ENCODE assay signal across 8 mouse cellular contexts in genomic region chr6:83830941-83831605, GRCm38 (mm10). TPM values are rescaled to one million over a fixed set of nuclear protein-coding genes. Genes with fewer than 3 reads are reported as not detected.
A peak's percentile ranks its signal among the peaks of the same experiment; 100 is the strongest.
DNase-seq lines count a peak whose midpoint lies in the region; ATAC-seq and TF ChIP-seq lines count a peak whose summit lies in the region.

No protein-coding gene starts in this region.

- TF ChIP-seq POLR2A in embryonic fibroblast, embryonic 13.5 days (IDR thresholded peaks at IDR 0.05; ENCODE audit: low read depth, low read length) = no peak

- no peaks in the 10 kb centered on the region for H3K36me3 ChIP-seq in midbrain, embryonic 15.5 days (replicated peaks)

- WGBS in midbrain, embryonic 15.5 days = under 1% methylated on average over 35 of the region's 35 CpGs

- no peak overlapping the region for H3K27ac ChIP-seq in embryonic fibroblast, embryonic 13.5 days (ENCODE audit: insufficient read depth, low read length)
- H3K27ac ChIP-seq in midbrain, embryonic 15.5 days = peak overlapping the region; percentile 91

- peak; percentile 84; the same call in 1 of the 2 replicates for ATAC-seq in midbrain, embryonic 15.5 days (replicated peaks)

- peak overlapping the region; percentile 65 for H3K4me3 ChIP-seq in embryonic fibroblast, embryonic 13.5 days (ENCODE audit: insufficient read depth, low read length)
- peak overlapping the region; percentile 70 for H3K4me3 ChIP-seq in midbrain, embryonic 15.5 days

- no peak for TF ChIP-seq CTCF in embryonic fibroblast, embryonic 13.5 days (IDR thresholded peaks at IDR 0.05; ENCODE audit: borderline replicate concordance, insufficient read depth, low read length)

- peak overlapping the region; percentile 85 for H3K4me2 ChIP-seq in midbrain, embryonic 15.5 days

- H3K27me3 ChIP-seq in midbrain, embryonic 15.5 days (replicated peaks) = no peaks in the 10 kb centered on the region

- DNase-seq in left cerebral cortex, postnatal 14 days (ENCODE audit: low spot score in 2 of 2) = peak; percentile 22
- no peak for DNase-seq in left cerebral cortex, postnatal 36 days (ENCODE audit: low spot score in 2 of 2)
- peak; percentile 28 for DNase-seq in MEL-GATA-1-ER (ENCODE audit: extremely low read depth, low read depth)
- DNase-seq in hindlimb bud, embryonic 11.5 days (ENCODE audit: extremely low spot score, low read depth, low spot score) = peak; percentile 39
- no peak for DNase-seq in cerebellum, postnatal 4 days (ENCODE audit: low spot score in 2 of 2)
- no peak for DNase-seq in Muller cell, postnatal 12 days (ENCODE audit: inconsistent ontology term)

- H3K9me3 ChIP-seq in midbrain, embryonic 15.5 days = no peaks in the 10 kb centered on the region

- intact Hi-C loops in left cerebral cortex, postnatal 14 days (cut with DNase I) = no loop called here
- intact Hi-C loops in left cerebral cortex, postnatal 36 days (cut with DNase I) = no loop called here

- H3K9ac ChIP-seq in midbrain, embryonic 15.5 days = peak overlapping the region; percentile 81

- no peaks in the 10 kb centered on the region for H3K4me1 ChIP-seq in embryonic fibroblast, embryonic 13.5 days (ENCODE audit: control insufficient read depth, insufficient read depth, low read length)
- H3K4me1 ChIP-seq in midbrain, embryonic 15.5 days = peaks cover 16% of the 10 kb centered on the region

RNA-seq across cellular contexts. Expression of gene Paip2b, which starts 0.5 kb away (rescaled TPM):
- 10 to 100 TPM; 49.1 to 51.0 TPM for total RNA-seq in left cerebral cortex, postnatal 14 days (2021)
- total RNA-seq in left cerebral cortex, postnatal 36 days (2021) = 10 to 100 TPM; 55.0 to 56.6 TPM
- polyA plus RNA-seq in embryonic fibroblast, embryonic 13.5 days (2011; ENCODE audit: insufficient read length, low read depth, missing spikeins) = 23.4 and 26.1 TPM in 2 replicates
- 26.3 and 28.4 TPM in 2 replicates for polyA plus RNA-seq in midbrain, embryonic 15.5 days (2015; fragmentation: Nextera tagmentation; extraction: Ambion mirVana)

RNA-seq across cellular contexts. Expression of gene Zfp638, which starts 35.8 kb away (rescaled TPM):
- 100 to 1,000 TPM; 112 to 116 TPM for total RNA-seq in left cerebral cortex, postnatal 14 days (2021)
- 100 to 1,000 TPM; 114 to 154 TPM for total RNA-seq in left cerebral cortex, postnatal 36 days (2021)
- 99.5 and 124 TPM in 2 replicates for polyA plus RNA-seq in embryonic fibroblast, embryonic 13.5 days (2011; ENCODE audit: insufficient read length, low read depth, missing spikeins)
- 70.5 and 76.5 TPM in 2 replicates for polyA plus RNA-seq in midbrain, embryonic 15.5 days (2015; fragmentation: Nextera tagmentation; extraction: Ambion mirVana)

RNA-seq across cellular contexts. Expression of gene Nagk, which starts 36.3 kb away (rescaled TPM):
- 10 to 100 TPM; 53.0 to 55.7 TPM for total RNA-seq in left cerebral cortex, postnatal 14 days (2021)
- total RNA-seq in left cerebral cortex, postnatal 36 days (2021) = 10 to 100 TPM; 48.4 to 50.1 TPM
- polyA plus RNA-seq in embryonic fibroblast, embryonic 13.5 days (2011; ENCODE audit: insufficient read length, low read depth, missing spikeins) = 61.8 and 65.6 TPM in 2 replicates
- 120 TPM in 2 replicates for polyA plus RNA-seq in midbrain, embryonic 15.5 days (2015; fragmentation: Nextera tagmentation; extraction: Ambion mirVana)

RNA-seq across cellular contexts. Expression of gene Tex261, which starts 55.5 kb away (rescaled TPM):
- 10 to 100 TPM; 46.1 to 47.8 TPM for total RNA-seq in left cerebral cortex, postnatal 14 days (2021)
- 10 to 100 TPM; 47.0 to 47.9 TPM for total RNA-seq in left cerebral cortex, postnatal 36 days (2021)
- 104 and 110 TPM in 2 replicates for polyA plus RNA-seq in embryonic fibroblast, embryonic 13.5 days (2011; ENCODE audit: insufficient read length, low read depth, missing spikeins)
- polyA plus RNA-seq in midbrain, embryonic 15.5 days (2015; fragmentation: Nextera tagmentation; extraction: Ambion mirVana) = 66.7 and 71.0 TPM in 2 replicates

Comparison
In these comparisons a context has a peak if more than half of its experiments do, and no peak if none do; other contexts are left out.
1. DNase-seq: peak in left cerebral cortex, postnatal 14 days (2 of 2), MEL-GATA-1-ER (single experiment) and hindlimb bud, embryonic 11.5 days (single experiment); none in left cerebral cortex, postnatal 36 days (0 of 2), cerebellum, postnatal 4 days (0 of 2) and Muller cell, postnatal 12 days (single experiment).